Mouse (Mus musculus) lung, postnatal 10 days (tissue): ENCODE data around the gene Col11a2.
A peak's percentile ranks its signal among the peaks of the same experiment; 100 is the strongest.

Source experiments
- DNase-seq: peaks from one replicate; pipeline ENCODE4 v3.0.0; 2021

The Col11a2 gene

DNA sequence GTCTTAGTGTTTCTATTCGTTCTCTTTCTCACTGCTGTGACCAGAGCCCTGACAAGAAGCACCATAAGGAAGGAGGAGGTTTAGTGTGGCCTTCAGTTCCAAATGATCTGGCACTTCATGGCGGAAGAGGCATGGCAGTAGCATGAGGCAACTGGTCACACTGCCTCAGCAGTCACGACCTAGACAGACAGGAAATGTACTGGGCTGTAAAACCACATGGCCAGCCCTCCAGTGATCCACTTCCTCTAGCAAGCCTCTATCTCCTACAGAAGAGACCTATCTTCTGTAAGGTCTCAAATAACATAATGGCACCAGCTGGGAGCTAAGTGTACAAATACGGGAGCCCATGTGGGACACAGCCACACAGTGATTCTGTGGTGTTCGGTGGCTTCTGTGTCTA, 32.9 kb downstream of the Col11a2 start:
- DNase-seq, result no peak

DNA sequence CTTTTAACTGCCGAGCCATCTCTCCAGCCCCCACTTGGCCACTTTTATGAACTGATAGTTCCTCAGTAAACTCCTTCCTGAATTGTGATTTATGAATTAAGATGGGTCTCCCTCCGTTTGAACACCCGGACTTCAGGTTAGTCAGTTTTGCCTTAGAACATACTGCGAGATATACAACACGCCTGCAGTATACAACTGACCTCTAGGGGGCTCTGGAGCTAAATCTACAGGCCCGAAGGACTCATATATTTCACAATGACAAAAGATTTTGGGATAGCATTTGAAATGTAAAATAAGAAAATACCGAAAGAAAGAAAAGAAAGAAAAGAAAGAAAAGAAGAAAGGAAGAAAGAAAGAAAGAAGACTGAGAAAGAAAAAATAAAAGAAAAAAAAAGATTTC, 36.0 kb downstream of the Col11a2 start:
- DNase-seq, result peak; percentile 81

DNA sequence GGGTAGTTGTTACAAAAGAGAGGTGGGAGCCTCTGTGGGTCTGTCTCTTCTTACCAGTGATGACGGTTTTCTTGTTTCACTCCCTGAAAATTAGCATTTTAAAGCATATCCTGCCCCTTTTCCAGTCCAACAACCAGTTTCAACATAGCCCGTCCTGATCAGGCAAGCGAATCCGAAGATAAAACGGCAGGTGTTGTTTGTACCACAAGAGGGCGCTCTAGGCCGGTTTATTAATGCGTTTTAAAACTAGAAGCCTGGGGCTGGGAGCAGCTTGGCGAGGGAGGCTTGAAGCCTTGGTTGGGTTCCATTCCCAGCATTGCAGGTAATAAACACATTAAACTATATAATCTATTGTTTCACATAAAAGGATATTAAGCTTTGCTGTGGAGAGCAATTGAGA, 38.3 kb downstream of the Col11a2 start:
- DNase-seq, result peak; percentile 86

DNA sequence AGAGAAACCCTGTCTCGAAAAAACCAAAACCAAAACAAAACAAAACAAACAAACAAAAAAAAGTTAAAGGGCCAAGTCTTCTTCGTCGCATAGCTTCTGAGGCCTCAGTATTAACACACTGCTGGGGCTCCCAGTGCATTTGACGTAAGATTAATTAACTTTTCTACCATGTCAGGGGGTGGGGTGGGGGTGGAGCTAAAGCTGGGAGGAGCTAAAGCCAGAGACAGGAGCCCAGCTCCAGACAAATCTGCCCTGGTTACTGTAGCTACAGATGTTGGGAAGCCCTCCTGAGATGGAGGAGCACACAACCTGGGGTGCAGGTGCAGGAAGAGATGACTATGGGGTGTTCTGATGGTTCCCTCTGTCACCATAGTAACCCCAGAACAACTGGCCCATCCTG, 38.9 kb downstream of the Col11a2 start:
- no peak for DNase-seq

DNA sequence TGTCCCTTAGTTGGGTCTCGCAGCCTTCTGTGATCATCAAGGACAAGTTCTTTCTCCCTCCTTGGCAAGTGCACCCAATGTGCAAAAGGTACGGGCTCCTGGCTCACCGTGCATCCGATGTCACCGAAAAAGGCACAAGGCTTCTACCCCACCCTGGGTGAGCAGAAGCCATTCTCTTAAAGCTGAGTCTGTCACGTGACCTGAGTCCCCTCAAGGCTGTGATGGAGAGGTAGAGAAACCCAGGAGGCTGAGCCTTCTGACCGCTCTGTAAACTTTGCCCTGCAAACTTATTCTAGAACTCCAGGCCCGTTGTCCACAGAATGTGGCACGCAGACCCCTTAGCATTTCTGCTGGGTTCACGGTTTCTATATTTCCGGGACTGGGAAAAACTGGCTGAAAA, 39.8 kb downstream of the Col11a2 start:
- DNase-seq, result no peak

DNA sequence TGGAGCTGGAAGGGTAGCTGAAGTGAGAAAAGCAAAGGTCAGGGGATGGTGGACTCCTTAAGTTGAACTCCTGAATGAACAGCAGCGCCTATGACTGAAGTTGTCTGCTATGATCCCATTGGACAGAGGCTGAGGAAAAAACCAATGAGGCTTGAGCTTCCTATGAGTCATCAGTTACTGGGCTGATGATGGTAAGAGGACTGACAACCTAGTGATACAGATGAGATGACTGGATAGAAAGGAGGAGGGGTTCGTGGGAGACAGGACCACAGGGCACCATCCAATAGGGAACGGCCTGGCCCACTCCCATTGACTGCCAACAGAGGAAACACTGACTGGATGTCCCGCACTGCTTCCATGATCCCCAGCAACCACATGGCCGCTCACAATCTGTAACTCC, 40.4 kb downstream of the Col11a2 start:
- peak; percentile 72 for DNase-seq

DNA sequence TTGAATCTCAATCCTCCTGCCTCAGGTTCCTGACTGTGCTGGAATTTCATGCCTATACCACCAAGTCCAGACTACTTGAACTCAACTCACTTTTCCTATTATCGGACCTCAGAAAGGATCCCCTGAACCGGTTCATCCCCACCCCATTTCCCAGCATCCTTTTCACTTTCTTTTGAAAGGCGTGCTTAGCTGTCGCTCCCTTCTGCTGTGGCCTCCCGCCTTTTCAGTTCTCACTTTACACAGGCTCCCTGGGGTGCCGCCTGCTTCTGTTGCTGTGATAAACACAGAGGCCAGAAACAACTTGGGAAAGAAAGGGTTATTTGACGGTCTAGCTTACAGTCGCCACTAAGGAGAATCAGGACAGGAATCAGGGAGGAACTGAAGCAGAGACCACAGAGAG, 43.9 kb downstream of the Col11a2 start:
- DNase-seq, result no peak

DNA sequence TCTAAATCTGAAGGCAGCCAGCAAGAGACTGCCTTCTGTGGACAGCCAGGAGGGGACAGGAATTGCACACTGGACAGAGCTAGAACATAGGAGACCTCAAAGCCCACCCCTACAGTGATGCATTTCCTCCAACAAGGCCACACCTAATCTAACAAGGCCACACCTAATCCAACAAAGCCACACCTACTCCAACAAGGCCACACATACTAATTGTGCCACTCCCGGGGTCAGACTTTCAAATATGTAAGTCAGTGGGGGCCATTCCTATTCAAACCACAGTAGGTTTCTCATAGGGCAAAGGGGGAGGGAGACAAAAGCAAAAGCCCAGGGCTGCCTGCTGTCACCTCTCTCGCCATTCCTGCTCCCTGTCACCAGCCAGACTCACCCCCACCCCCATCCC, 48.1 kb downstream of the Col11a2 start:
- no peak for DNase-seq

DNA sequence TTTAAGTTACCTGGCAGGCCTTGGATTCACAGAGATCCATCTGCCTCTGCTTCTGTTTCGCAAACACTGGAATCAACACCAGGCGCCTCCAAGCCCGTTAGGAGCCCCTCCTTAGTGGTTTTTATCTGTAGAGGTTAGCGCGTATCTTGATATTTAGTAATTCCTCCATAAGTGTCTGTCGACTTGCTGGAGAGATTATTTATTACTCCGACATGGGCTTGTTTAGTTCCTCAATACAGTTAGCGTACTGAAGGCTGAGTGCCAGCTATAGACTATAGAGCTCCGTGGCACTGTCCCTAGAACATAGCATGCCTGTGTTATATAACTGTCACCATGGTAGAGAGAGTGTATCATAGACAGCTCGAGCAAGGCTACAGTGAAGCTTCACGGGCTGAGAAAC, 48.9 kb downstream of the Col11a2 start:
- DNase-seq, result no peak

DNA sequence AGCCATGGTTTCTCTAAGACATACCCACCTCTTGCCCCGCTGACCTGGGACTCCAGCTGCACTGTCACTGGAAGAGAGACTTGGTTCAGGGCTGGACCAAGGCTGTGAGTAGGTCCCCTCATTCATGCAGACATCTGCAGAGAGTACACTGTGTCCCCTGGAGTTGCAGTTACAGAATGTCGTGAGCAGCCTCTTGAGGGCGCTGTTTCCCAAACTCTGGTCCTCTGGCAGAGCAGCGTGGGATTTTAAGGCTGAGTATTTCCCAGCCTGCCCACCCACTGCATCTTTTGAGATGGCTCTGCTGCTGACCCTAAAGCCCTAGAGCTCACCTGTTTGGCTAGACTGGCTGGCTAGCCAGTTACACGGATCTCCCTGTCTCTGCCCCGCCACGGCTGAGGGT, 51.7 kb downstream of the Col11a2 start:
- peak; percentile 42 for DNase-seq

DNA sequence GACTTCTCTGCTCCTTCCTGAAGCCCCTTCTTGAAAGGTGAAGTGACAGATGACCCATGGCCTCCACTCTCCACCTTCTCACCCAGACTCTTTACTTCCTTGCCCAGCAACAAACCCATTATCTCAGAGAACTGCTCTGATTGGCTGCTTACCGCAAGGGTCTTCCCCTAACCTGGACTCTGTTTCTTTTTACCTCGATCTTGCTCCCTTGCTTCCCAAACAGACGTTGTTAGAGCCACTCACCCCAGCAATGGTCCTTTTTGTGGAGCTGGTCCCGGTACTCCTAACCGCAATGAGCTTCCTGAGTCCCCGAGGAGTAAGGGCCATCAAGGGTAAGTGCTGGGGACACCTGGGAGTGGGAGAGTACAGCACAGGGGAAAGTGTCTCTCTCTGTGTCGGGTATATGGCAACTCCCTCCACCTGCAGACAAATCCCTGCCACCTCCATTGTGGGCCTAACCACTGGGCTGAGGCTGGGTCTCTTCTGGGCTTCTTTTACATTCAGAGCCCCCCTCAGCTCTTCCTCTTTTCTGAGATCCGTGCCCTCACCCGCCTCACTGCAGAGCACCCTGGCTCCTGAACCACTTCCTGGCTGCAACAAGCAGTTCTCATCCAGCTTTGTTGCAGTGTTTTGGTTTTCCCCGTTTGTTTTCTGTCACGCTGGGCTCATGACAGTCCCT, 53.1 kb downstream of the Col11a2 start, which contains the start of gene H2-Oa:
TSS of gene H2-Oa (plus strand) at position 144 of the 679 bp plus-strand sequence.
- no peak for DNase-seq

DNA sequence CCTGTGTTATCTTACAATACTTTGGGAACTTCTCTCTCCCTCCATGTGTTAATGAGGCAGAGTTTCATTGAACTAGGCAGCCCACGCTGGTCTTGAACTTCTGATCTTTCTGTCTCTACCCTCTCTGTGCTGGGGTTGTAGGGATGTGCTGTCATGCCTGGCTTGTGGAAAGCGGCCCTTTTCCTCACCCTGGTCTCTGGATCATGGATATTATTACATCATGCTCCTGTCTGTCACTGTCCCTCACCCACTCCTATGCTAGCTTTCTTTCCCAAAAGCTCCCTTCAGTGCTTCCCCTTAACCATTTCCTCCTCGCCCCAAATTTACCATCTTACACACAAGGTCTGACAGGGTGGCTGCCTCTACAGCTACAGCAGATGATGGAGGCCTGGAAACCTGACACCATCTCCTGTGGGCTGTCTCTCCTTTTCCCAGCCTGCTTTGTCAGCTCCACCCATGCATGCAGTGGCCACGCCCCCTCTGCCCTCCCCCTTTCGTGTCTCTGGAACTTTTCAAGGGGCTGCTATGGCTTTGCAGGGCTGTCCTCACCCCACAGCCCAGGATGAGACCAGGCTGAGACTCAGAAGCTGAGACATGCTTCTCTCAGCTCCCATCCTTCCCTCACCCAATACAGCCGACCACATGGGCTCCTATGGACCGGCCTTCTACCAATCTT, 54.1 kb downstream of the Col11a2 start:
- peak; percentile 59 for DNase-seq

DNA sequence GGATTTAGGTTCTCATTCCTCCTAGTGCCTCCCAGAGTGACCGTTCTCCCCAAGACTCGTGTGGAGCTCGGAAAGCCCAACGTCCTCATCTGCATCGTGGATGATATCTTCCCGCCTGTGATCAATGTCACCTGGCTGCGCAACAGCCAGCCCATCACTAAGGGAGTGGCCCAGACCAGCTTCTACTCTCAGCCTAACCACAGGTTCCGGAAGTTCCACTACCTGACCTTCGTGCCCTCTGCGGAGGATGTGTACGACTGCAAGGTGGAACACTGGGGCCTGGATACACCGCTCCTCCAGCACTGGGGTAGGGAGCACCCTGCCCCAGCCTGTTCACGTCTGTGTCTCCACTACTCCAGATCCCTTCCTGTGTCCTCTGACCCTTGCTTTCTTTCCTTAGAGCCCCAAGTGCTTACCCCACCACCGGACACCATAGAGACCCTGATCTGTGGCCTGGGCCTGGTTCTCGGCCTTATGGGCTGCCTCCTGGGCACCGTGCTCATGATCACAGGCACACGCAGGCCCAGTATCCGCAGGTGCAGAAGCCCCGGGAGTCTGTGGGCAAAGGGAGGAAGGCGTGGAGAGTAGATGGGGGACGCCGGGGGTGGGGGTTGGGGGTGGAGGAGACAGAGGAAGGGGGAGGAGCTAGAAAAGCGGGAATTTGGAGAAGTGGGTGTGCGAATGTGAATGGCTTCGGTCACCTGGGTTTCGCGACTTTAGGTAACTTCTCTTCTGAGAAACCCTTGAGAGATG, 55.2 kb downstream of the Col11a2 start:
- no peak for DNase-seq

DNA sequence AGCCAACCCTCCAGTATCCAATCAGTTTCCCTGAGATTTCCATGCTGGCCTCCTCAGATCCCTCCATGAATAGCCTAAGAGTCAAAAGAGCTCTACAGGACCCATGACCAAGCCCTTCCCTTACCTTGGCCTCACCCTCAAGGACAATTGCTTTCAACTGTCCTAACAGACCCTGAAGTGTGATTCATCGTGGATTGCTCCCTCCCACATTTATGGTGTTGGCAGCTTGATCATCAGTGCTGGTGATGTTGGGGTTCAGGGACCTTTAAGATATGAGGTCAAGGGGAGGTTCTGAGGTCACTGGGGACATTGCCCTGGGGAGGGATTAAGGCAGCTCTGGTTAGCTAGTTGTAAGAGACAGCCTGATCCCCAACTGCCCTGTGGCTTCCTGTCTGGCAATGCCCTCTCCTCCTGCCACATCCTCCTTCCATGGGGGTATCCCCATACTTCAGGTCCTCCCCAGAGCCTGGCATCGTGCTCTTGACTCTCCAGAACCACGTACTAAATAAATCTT, 57.3 kb downstream of the Col11a2 start:
- DNase-seq, result no peak

DNA sequence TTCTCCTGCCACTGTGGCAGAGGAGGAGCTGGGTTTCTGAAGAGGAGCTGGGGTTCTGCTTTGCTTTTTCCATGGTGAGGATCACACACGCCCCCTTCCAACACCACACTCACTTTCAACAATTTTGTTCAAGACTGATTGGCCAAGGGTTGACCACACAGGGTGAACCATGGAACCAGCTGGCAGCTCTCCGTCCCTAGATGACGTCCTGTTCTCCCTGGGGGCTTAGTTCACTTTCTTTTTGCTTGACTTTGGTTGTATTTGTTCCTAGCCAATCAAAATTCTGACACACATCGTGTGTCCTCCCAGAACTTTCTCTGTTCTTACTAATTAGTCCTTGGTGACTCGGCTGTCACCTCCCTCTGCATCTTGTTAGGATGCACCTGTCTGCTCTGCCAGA, 58.0 kb downstream of the Col11a2 start:
- DNase-seq, result no peak

DNA sequence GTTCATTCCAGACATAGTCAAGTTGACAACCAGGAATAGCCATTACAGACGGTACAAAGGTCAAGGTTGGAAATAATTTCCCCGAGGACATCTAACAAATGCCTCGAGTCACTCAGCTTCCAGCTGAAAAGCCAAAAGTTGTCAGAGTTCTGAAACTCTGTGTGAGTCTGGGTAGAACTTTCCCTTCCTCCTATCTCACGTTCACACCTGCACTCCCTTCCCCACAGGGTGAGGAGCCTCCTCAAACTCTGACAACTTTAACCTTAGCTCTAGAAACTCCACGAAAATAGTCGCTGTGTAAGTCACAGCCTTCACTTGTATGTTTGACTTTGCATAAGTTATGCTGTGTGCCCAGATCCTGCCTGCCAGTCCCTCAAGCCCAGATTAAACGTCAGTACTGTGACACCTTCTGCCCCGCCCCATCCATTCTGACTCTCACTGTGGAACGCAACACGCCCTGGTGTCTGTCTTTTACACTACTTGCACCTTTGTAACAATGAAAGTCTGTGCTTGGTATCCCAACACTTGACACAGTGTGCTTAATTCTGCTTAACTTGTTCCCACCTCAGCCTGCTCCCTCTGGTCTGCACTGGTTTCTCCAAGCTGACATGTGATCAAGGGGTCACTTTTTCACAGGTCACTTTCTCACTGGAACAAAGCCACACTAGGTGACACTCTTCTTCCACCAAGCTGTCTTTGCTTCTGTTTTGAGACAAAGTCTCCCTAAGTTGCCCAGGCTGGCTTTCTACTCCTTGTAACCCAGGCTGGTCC, 59.7 kb downstream of the Col11a2 start:
- DNase-seq, result peak; percentile 23

DNA sequence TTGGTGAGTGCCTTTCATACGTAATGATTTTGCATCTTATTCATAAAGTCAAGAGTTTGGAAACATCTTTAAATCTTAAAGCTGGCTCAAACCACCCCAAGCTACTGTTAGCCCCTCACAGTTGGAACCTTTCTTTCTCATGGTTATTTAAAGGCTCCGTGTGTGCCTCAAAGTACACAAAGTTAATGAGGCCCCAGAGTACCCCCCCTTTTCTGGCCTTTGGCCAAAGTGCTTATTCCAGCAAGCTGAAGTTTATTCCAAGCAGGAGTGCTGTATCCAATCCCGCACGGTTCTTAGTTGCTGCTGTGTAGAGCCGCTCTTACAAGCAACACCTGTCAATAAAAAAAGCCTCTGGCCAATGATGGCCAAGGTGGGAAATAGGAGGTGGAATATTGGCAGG, 60.3 kb downstream of the Col11a2 start:
- DNase-seq, result peak; percentile 44

DNA sequence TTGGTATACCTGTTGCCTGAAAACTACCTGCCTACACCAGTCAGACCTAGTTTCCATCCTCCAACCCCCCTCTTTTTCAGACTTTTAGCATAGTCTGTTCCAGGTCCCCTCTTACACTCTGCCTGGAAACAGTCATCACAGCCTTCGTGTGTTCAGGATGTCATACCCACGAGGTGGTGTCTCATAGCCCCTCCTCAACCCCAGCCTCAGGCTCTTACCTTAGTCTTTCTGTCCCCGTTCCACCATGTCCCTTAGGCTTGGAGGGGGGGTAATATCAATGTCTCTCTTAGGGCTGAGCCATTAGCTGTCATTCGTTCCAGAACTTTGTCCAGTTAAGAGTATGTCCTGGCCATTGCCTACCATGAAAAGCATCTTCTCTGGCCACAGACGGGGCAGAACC, 61.9 kb downstream of the Col11a2 start:
- DNase-seq, result no peak

DNA sequence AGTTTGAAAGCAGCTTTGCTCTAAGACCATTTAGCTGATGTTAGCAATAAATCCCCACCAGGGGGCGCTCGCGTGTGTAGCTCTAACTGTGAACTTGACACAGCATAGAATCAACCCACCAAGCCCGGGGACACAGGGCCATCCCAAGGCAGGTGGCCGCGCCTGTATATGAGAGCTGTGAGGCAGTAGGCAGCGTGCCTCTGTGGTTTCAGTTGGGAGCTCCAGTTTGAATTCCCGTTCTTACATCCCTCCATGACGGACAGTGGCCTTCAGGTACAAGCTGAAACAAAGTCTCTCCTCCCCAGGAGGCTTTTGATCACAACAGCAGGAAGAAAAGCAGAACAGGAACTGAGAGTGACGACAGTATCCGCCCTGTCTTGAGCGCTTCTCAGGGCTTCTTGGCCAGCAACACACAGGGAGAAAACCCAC, 62.4 kb downstream of the Col11a2 start:
- DNase-seq, result peak; percentile 95

DNA sequence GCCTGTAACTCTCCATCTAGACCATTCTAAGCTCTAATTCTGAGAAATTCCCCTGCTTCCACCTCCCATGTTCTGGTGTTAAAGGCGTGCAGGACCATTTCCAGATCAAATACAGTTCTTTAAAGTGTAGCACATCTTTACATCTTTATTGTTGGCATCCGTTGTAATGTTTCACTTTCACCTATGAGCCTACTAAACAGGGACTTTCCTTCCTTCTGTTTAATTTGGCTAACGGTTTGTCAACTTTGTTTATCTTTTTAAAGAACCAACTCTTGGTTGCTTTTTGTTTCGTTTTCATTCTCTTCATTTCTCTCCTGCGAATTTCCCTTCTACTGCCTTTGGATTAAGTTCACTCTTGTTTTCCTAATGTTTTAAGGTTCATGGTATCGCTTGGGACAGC, 63.6 kb downstream of the Col11a2 start:
- DNase-seq, result no peak

DNA sequence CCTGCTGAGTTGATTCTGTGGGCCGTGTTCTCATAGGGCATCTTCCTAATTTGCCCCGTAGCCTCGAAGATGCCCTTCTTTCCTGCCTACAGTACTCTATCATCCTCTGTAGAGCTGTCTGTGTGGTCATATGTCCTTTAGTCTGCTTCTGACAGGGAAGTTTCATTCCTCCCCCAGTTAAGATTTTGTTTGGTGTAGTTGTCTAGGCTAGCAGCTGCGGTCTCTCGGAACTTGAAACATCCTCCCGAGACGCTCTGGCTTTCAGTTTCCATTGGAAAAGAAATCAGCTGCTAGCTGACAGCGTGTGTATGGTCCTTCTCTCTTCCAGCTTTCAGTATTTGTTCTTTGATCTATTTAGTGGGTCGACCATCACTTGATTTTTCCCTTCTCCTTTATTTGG, 65.6 kb downstream of the Col11a2 start:
- no peak for DNase-seq

DNA sequence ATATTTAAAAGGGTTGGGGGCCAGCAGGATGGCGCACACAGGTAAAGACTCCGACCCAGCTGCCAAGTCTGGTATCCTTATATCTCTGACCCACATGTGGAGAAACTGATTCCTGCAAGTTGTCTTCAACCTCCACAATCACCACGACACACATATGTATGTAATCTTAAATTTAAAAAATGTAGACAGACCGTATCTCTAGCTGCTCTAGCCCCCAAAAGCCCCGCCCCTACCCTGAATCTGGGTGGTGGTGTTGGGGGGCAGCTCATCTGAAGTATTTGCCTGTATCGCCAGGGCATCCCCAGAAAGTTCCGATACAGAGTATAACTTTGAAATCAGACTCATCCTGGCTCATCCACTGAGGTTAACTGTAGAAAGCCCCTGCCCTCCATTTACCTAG, 67.3 kb downstream of the Col11a2 start:
- no peak for DNase-seq
